Mouse (Mus musculus): ENCODE results near the gene Eme1. TPM values are rescaled to one million over a fixed set of nuclear protein-coding genes. Genes with fewer than 3 reads are reported as not detected.

Gene Eme1
- polyA plus RNA-seq, 1 experiment from 2014 or later, result 10.4 TPM

DNA sequence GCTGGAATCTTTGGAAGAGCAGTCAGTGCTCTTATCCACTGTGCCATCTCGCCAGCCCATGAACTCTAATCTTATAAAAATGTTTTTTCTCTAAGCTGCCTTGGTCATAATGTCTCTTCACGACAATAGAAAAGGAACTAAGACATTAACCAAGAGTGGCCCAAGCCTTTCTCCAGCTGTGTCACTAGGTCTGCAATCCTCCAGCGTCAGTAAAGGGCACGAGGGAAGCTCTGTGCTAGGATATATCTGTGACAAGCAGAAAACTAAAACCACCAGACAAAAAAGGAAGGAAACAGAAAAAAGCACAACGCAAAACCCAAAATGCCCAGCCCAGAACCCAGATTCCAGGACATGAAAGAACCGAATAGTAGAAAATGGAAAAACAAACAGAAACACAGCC lies 33.4 kb upstream of the Eme1 start:
- ATAC-seq (ENCODE audit: low read depth), result no peak
- Histone ChIP-seq H3K4me2 (ENCODE audit: low read depth, low read length) (no peak overlapping the region), H3K27ac (ENCODE audit: low read length) (no peak overlapping the region), H3K36me3 (ENCODE audit: control insufficient read depth, insufficient read depth) (no peaks in the 10 kb centered on the region), H3K27me3 (ENCODE audit: control insufficient read depth, insufficient read depth, low read depth, low read length) (no peaks in the 10 kb centered on the region), H3K4me1 (ENCODE audit: control insufficient read depth, low read depth, low read length) (no peaks in the 10 kb centered on the region), H3K9ac (ENCODE audit: low read depth, low read length) (no peak overlapping the region), H3K4me3 (ENCODE audit: low read depth, low read length) (no peak overlapping the region), H3K9me3 (replicated peaks; ENCODE audit: control insufficient read depth, low read length) (no peaks in the 10 kb centered on the region)
- WGBS (ENCODE audit: insufficient replicate concordance), result 20% methylated on average over 6 of the region's 6 CpGs

- Histone ChIP-seq H3K9ac (ENCODE audit: low read depth, low read length) (no peak overlapping the region), H3K27me3 (ENCODE audit: control insufficient read depth, insufficient read depth, low read depth, low read length) (no peaks in the 10 kb centered on the region; the same call in 1 of the 2 replicates), H3K27ac (ENCODE audit: low read length) (no peak overlapping the region), H3K9me3 (replicated peaks; ENCODE audit: control insufficient read depth, low read length) (no peaks in the 10 kb centered on the region), H3K4me2 (ENCODE audit: low read depth, low read length) (no peak overlapping the region), H3K4me3 (ENCODE audit: low read depth, low read length) (no peak overlapping the region), H3K4me1 (ENCODE audit: control insufficient read depth, low read depth, low read length) (no peaks in the 10 kb centered on the region; the same call in 1 of the 2 replicates), H3K36me3 (ENCODE audit: control insufficient read depth, insufficient read depth) (no peaks in the 10 kb centered on the region)
- ATAC-seq (ENCODE audit: low read depth), result no peak
- WGBS (ENCODE audit: insufficient replicate concordance), result 63% methylated on average over 7 of the region's 7 CpGs
These were observed 28.7 kb upstream of the Eme1 start for GRCm38 (mm10) chr11:94682427-94682826.

- peaks cover 2% of the 10 kb centered on the region for H3K4me1 ChIP-seq (ENCODE audit: control insufficient read depth, low read depth, low read length)
- no peak for ATAC-seq (ENCODE audit: low read depth)
- no peaks in the 10 kb centered on the region for H3K9me3 ChIP-seq (replicated peaks; ENCODE audit: control insufficient read depth, low read length)
- no peaks in the 10 kb centered on the region; the same call in 1 of the 2 replicates for H3K27me3 ChIP-seq (ENCODE audit: control insufficient read depth, insufficient read depth, low read depth, low read length)
- no peak overlapping the region for H3K4me2 ChIP-seq (ENCODE audit: low read depth, low read length)
- H3K27ac ChIP-seq (ENCODE audit: low read length), result no peak overlapping the region
- H3K4me3 ChIP-seq (ENCODE audit: low read depth, low read length), result no peak overlapping the region
- WGBS (ENCODE audit: insufficient replicate concordance), result 66% methylated on average over 4 of the region's 4 CpGs
- H3K36me3 ChIP-seq (ENCODE audit: control insufficient read depth, insufficient read depth), result no peaks in the 10 kb centered on the region
- no peak overlapping the region for H3K9ac ChIP-seq (ENCODE audit: low read depth, low read length)
These were observed 27.9 kb upstream of the Eme1 start for GRCm38 (mm10) chr11:94681640-94682039.

GRCm38 (mm10) chr11:94680639-94681038 lies 26.9 kb upstream of the Eme1 start:
- peaks cover 5% of the 10 kb centered on the region for H3K4me1 ChIP-seq (ENCODE audit: control insufficient read depth, low read depth, low read length)
- no peak overlapping the region for H3K4me2 ChIP-seq (ENCODE audit: low read depth, low read length)
- no peaks in the 10 kb centered on the region for H3K9me3 ChIP-seq (replicated peaks; ENCODE audit: control insufficient read depth, low read length)
- H3K27ac ChIP-seq (ENCODE audit: low read length), result no peak overlapping the region
- H3K4me3 ChIP-seq (ENCODE audit: low read depth, low read length), result no peak overlapping the region
- no peak for ATAC-seq (ENCODE audit: low read depth)
- no peak overlapping the region for H3K9ac ChIP-seq (ENCODE audit: low read depth, low read length)
- H3K36me3 ChIP-seq (ENCODE audit: control insufficient read depth, insufficient read depth), result no peaks in the 10 kb centered on the region
- no peaks in the 10 kb centered on the region; the same call in 1 of the 2 replicates for H3K27me3 ChIP-seq (ENCODE audit: control insufficient read depth, insufficient read depth, low read depth, low read length)

DNA sequence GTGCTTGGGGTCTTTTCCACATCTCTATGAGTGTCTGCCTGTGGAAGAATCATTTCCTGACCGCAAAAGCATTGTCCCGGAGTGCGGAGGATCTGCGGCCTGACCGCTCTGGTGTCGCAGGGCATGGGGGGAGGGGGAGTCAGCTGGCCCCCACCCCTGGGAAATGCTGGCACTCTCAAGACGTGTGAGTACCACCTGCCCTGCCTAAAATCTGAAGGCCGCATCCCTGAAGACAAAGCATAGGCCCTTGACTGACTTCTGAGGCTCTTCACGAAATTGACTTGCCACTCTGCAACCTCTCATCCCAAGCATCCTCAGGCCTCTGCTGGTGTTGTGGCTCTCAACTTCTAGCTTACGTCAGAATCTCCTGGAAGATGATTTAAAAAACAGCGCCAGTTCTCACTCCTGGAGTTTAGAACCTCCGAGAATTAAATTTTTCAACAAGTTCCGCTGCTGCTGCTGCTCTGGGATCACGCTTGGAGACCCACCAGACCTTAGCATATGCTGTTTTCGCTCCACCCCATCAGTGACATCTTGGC lies 23.9 kb upstream of the Eme1 start:
- no peak overlapping the region for H3K27ac ChIP-seq (ENCODE audit: low read length)

GRCm38 (mm10) chr11:94676754-94677606 lies 23.2 kb upstream of the Eme1 start, which contains the start of gene Xylt2:
TSS of gene Xylt2 (minus strand) at chr11:94677515.
- H3K36me3 ChIP-seq (ENCODE audit: control insufficient read depth, insufficient read depth), result no peaks in the 10 kb centered on the region
- H3K9me3 ChIP-seq (replicated peaks; ENCODE audit: control insufficient read depth, low read length), result no peaks in the 10 kb centered on the region
- under 1% methylated on average over 54 of the region's 82 CpGs for WGBS (ENCODE audit: insufficient replicate concordance)
- peak within 1 kb of the TSS; percentile 92 for H3K4me2 ChIP-seq (ENCODE audit: low read depth, low read length)
- H3K4me1 ChIP-seq (ENCODE audit: control insufficient read depth, low read depth, low read length), result peaks cover 5% of the 10 kb centered on the region
- no peaks in the 10 kb centered on the region; the same call in 1 of the 2 replicates for H3K27me3 ChIP-seq (ENCODE audit: control insufficient read depth, insufficient read depth, low read depth, low read length)
- H3K27ac ChIP-seq (ENCODE audit: low read length), result no peak within 1 kb of the TSS
- peak within 1 kb of the TSS; percentile 81 for H3K4me3 ChIP-seq (ENCODE audit: low read depth, low read length)
- H3K9ac ChIP-seq (ENCODE audit: low read depth, low read length), result peak within 1 kb of the TSS; percentile 80
- ATAC-seq (ENCODE audit: low read depth), result peak; percentile 99

More for the DNA sequence above, 23.9 kb upstream of the Eme1 start:
- H3K27me3 ChIP-seq (ENCODE audit: control insufficient read depth, insufficient read depth, low read depth, low read length), result no peaks in the 10 kb centered on the region; the same call in 1 of the 2 replicates
- ATAC-seq (ENCODE audit: low read depth), result no peak
- no peaks in the 10 kb centered on the region for H3K36me3 ChIP-seq (ENCODE audit: control insufficient read depth, insufficient read depth)
- H3K9me3 ChIP-seq (replicated peaks; ENCODE audit: control insufficient read depth, low read length), result no peaks in the 10 kb centered on the region
- H3K4me3 ChIP-seq (ENCODE audit: low read depth, low read length), result peak overlapping the region; percentile 81
- 0 out of 2 replicates have a peak overlapping the region, but pooled peaks have one; percentile 37 for H3K9ac ChIP-seq (ENCODE audit: low read depth, low read length)
- H3K4me1 ChIP-seq (ENCODE audit: control insufficient read depth, low read depth, low read length), result peaks cover 5% of the 10 kb centered on the region
- H3K4me2 ChIP-seq (ENCODE audit: low read depth, low read length), result peak overlapping the region; percentile 92
- WGBS (ENCODE audit: insufficient replicate concordance), result 31% methylated on average over 15 of the region's 15 CpGs

- no peak overlapping the region for H3K27ac ChIP-seq (ENCODE audit: low read length)
- ATAC-seq (ENCODE audit: low read depth), result no peak
- H3K4me2 ChIP-seq (ENCODE audit: low read depth, low read length), result peak overlapping the region; percentile 92
- H3K27me3 ChIP-seq (ENCODE audit: control insufficient read depth, insufficient read depth, low read depth, low read length), result no peaks in the 10 kb centered on the region; the same call in 1 of the 2 replicates
- peak overlapping the region; percentile 80 for H3K9ac ChIP-seq (ENCODE audit: low read depth, low read length)
- H3K36me3 ChIP-seq (ENCODE audit: control insufficient read depth, insufficient read depth), result no peaks in the 10 kb centered on the region
- no peaks in the 10 kb centered on the region for H3K9me3 ChIP-seq (replicated peaks; ENCODE audit: control insufficient read depth, low read length)
- H3K4me1 ChIP-seq (ENCODE audit: control insufficient read depth, low read depth, low read length), result peaks cover 5% of the 10 kb centered on the region
- H3K4me3 ChIP-seq (ENCODE audit: low read depth, low read length), result peak overlapping the region; percentile 81
- WGBS (ENCODE audit: insufficient replicate concordance), result 41% methylated on average over 4 of the region's 4 CpGs
These were observed 22.5 kb upstream of the Eme1 start for GRCm38 (mm10) chr11:94676308-94676707.

DNA sequence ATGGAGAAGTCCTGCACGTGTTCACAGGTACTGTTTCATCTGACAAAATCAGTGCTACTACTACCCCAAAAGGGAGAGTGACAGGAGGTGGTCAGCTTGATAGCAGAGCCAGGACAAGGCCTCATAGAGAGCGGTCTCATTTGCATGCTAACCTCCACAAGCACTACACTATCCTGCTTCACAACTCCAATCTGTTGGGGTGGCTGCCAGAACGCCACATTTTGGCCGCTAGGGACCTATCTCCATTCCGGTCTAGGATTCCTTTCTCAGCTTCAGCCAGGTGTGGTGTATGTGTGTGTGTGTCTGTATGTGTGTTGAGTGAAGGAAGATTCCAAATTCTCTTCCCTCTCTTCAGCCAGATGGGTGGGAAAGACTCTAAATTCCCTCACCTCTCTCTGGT lies 21.7 kb upstream of the Eme1 start:
- Histone ChIP-seq H3K4me3 (ENCODE audit: low read depth, low read length) (no peak overlapping the region), H3K36me3 (ENCODE audit: control insufficient read depth, insufficient read depth) (no peaks in the 10 kb centered on the region), H3K9me3 (replicated peaks; ENCODE audit: control insufficient read depth, low read length) (no peaks in the 10 kb centered on the region), H3K4me1 (ENCODE audit: control insufficient read depth, low read depth, low read length) (peaks cover 5% of the 10 kb centered on the region), H3K9ac (ENCODE audit: low read depth, low read length) (no peak overlapping the region), H3K4me2 (ENCODE audit: low read depth, low read length) (no peak overlapping the region), H3K27me3 (ENCODE audit: control insufficient read depth, insufficient read depth, low read depth, low read length) (no peaks in the 10 kb centered on the region; the same call in 1 of the 2 replicates), H3K27ac (ENCODE audit: low read length) (no peak overlapping the region)
- ATAC-seq (ENCODE audit: low read depth), result no peak
- 73% methylated on average over 5 of the region's 5 CpGs for WGBS (ENCODE audit: insufficient replicate concordance)

- 70% methylated on average over 5 of the region's 5 CpGs for WGBS (ENCODE audit: insufficient replicate concordance)
- H3K4me3 ChIP-seq (ENCODE audit: low read depth, low read length), result no peak overlapping the region
- H3K27ac ChIP-seq (ENCODE audit: low read length), result no peak overlapping the region
- no peak overlapping the region for H3K4me2 ChIP-seq (ENCODE audit: low read depth, low read length)
- H3K36me3 ChIP-seq (ENCODE audit: control insufficient read depth, insufficient read depth), result no peaks in the 10 kb centered on the region
- H3K27me3 ChIP-seq (ENCODE audit: control insufficient read depth, insufficient read depth, low read depth, low read length), result no peaks in the 10 kb centered on the region; the same call in 1 of the 2 replicates
- ATAC-seq (ENCODE audit: low read depth), result no peak
- no peak overlapping the region for H3K9ac ChIP-seq (ENCODE audit: low read depth, low read length)
- H3K4me1 ChIP-seq (ENCODE audit: control insufficient read depth, low read depth, low read length), result peaks cover 5% of the 10 kb centered on the region
- no peaks in the 10 kb centered on the region for H3K9me3 ChIP-seq (replicated peaks; ENCODE audit: control insufficient read depth, low read length)
These were observed 21.2 kb upstream of the Eme1 start for GRCm38 (mm10) chr11:94674984-94675383.

Data from liver, embryonic 16.5 days (tissue).